In the genomic region with DNA sequence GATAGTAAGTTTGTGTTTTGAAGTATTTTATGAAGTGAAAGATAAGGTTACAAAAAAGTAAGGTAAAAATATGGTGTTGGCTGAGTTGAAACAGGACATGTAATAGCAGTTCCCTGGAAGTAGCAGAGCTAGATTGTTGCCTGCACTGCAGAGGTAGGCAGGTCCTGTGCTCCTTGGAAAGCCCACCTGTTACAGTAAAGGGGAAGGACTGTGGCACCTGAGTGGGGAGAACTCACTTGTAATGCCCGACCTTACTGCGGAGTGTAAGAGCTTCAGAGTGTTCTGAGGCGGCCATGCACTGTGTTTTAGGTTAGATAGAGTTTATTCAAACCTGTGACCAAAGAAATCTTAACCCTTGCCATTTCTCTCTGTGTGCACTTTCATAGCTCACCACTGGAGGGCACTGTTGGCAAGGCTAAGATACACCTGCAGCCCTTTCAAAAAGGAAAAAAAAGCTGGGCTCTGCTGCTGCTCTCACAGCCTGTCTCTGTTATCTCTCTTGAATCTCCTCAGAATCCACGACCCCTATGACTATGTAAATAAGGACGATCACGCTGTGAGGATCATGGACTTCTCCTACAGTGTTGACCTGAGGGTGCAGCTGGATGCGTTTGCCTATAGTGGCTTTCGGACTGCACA, we compare ENCODE assay signal across 9 mouse cellular contexts. TPM values are rescaled to one million over a fixed set of nuclear protein-coding genes. Genes with fewer than 3 reads are reported as not detected.
DNase-seq lines count a peak whose midpoint lies in the region; ATAC-seq and TF ChIP-seq lines count a peak whose summit lies in the region.
"Had no signal": no experiment of that assay in that cellular context is flagged by ENCODE, and none has a peak within 500 bp of the region (broad histone marks: within the 10 kb centered on the region; RNA-seq: fewer than 3 reads in every experiment).

No protein-coding gene starts in this region.

- peak; percentile 32; the same call in 1 of the 2 replicates for ATAC-seq in kidney, embryonic 14.5 days (ENCODE audit: low FRiP score, low TSS enrichment)

- H3K36me3 ChIP-seq in kidney, embryonic 14.5 days (ENCODE audit: control insufficient read depth, insufficient read depth, low read length), result peaks cover 87% of the 10 kb centered on the region
- no peaks in the 10 kb centered on the region for H3K36me3 ChIP-seq in liver, adult 2 months (ENCODE audit: control insufficient read depth, insufficient read depth, low read length)
- no peaks in the 10 kb centered on the region for H3K36me3 ChIP-seq in splenic B cell, adult 2 months (ENCODE audit: control insufficient read depth, insufficient read depth, low read length, poor library complexity, severe bottlenecking)

- DNase-seq in A20 (ENCODE audit: low read depth, low spot score), result peak; percentile 57
- DNase-seq in adipocyte (ENCODE audit: low spot score), result peak; percentile 86
- DNase-seq in embryo, embryonic 10 days (ENCODE audit: low spot score), result peak; percentile 76
- DNase-seq in gastrocnemius, postnatal 36 days, result peak; percentile 43 to 55
- DNase-seq in liver, adult 2 months (ENCODE audit: extremely low read depth, low read depth, low spot score), result peak; percentile 28
- peak; percentile 91 for DNase-seq in naive thymus-derived CD4-positive, alpha-beta T cell, adult 2 months (ENCODE audit: low read depth)
- peak; percentile 90 for DNase-seq in splenic B cell, adult 2 months (ENCODE audit: low read depth, low spot score)

- peak; percentile 62; the same call in 1 of the 2 replicates for TF ChIP-seq CTCF in liver, adult 2 months (IDR thresholded peaks at IDR 0.05; ENCODE audit: low read depth, low read length)

- no peaks in the 10 kb centered on the region for H3K79me2 ChIP-seq in liver, adult 2 months (ENCODE audit: control insufficient read depth, insufficient read depth, low read length)

- no peaks in the 10 kb centered on the region for H3K4me1 ChIP-seq in kidney, embryonic 14.5 days (ENCODE audit: control insufficient read depth, insufficient read depth, low read length)
- no peaks in the 10 kb centered on the region for H3K4me1 ChIP-seq in liver, adult 2 months (ENCODE audit: control insufficient read depth, insufficient read depth, low read length)
- H3K4me1 ChIP-seq: embryonic facial prominence, embryonic 13.5 days had no signal

- H3K4me3 ChIP-seq in kidney, embryonic 14.5 days (ENCODE audit: low read length), result no peak overlapping the region
- H3K4me3 ChIP-seq in liver, adult 2 months (ENCODE audit: insufficient read depth, low read depth, low read length), result no peak overlapping the region
- H3K4me3 ChIP-seq: embryonic facial prominence, embryonic 13.5 days had no signal

- WGBS in kidney, embryonic 14.5 days, result 43% methylated on average over 8 of the region's 8 CpGs
- 36% methylated on average over 8 of the region's 8 CpGs for WGBS in liver, adult 2 months

- intact Hi-C loops in gastrocnemius, postnatal 36 days (cut with DNase I), result loop anchor here (2.0 kb wide), 2 partner anchors 57 to 93 kb away; no protein-coding TSS in a partner anchor

- H3K9me3 ChIP-seq in kidney, embryonic 14.5 days (ENCODE audit: control insufficient read depth, low read length), result no peaks in the 10 kb centered on the region
- H3K9me3 ChIP-seq: embryonic facial prominence, embryonic 13.5 days had no signal

- no peak for TF ChIP-seq POLR2A in liver, adult 2 months (IDR thresholded peaks at IDR 0.05; ENCODE audit: extremely low read depth, insufficient read depth, low read length)

- H3K27ac ChIP-seq in kidney, embryonic 14.5 days (ENCODE audit: low read depth, low read length), result no peak overlapping the region
- H3K27ac ChIP-seq in liver, adult 2 months (replicated peaks; ENCODE audit: insufficient read depth, low read depth, low read length), result no peak overlapping the region
- H3K27ac ChIP-seq: embryonic facial prominence, embryonic 13.5 days had no signal

- no peak overlapping the region for H3K4me2 ChIP-seq in kidney, embryonic 14.5 days (replicated peaks; ENCODE audit: low read depth, low read length)
- H3K4me2 ChIP-seq: embryonic facial prominence, embryonic 13.5 days had no signal

- no peak overlapping the region for H3K9ac ChIP-seq in kidney, embryonic 14.5 days (ENCODE audit: low read depth, low read length)
- no peak overlapping the region for H3K9ac ChIP-seq in liver, adult 2 months (ENCODE audit: low read depth, low read length)
- H3K9ac ChIP-seq: embryonic facial prominence, embryonic 13.5 days had no signal

- H3K27me3 ChIP-seq in kidney, embryonic 14.5 days (ENCODE audit: control insufficient read depth, insufficient read depth, low read length), result no peaks in the 10 kb centered on the region
- no peaks in the 10 kb centered on the region for H3K27me3 ChIP-seq in liver, adult 2 months (ENCODE audit: control insufficient read depth, insufficient read depth, low read length)
- no peaks in the 10 kb centered on the region for H3K27me3 ChIP-seq in splenic B cell, adult 2 months (ENCODE audit: control insufficient read depth, insufficient read depth, low read length, poor library complexity, severe bottlenecking)
- H3K27me3 ChIP-seq: embryonic facial prominence, embryonic 13.5 days had no signal

RNA-seq across cellular contexts. Expression of gene Pak6, which starts 25.1 kb away (rescaled TPM):
- under 1 TPM; 0.20 to 0.31 TPM for total RNA-seq in gastrocnemius, postnatal 36 days (2021)
- 0.54 and 0.90 TPM in 2 replicates for polyA plus RNA-seq in kidney, embryonic 14.5 days (2014; fragmentation: Nextera tagmentation; extraction: Ambion mirVana)
- 0.07 TPM in 1 of 2 replicates, not detected in the other for total RNA-seq in liver, adult 2 months (2014; rRNA removed)
- 0.23 and 0.25 TPM in 2 replicates for polyA plus RNA-seq in liver, adult 2 months (2012; rRNA removed)

RNA-seq across cellular contexts. Expression of gene Bub1b, which starts 40.0 kb away (rescaled TPM):
- 1 to 10 TPM; 1.0 to 1.4 TPM for total RNA-seq in gastrocnemius, postnatal 36 days (2021)
- polyA plus RNA-seq in kidney, embryonic 14.5 days (2014; fragmentation: Nextera tagmentation; extraction: Ambion mirVana), result 63.7 and 107 TPM in 2 replicates
- 0.65 and 2.3 TPM in 2 replicates for total RNA-seq in liver, adult 2 months (2014; rRNA removed)
- 0.20 and 0.21 TPM in 2 replicates for polyA plus RNA-seq in liver, adult 2 months (2012; rRNA removed)

Comparison
In these comparisons a context has a peak if more than half of its experiments do, and no peak if none do; other contexts are left out.
1. DNase-seq: peak in every context shown above with its lines; median percentile 91 in naive thymus-derived CD4-positive, alpha-beta T cell, adult 2 months; 90 in splenic B cell, adult 2 months; 86 in adipocyte; 76 in embryo, embryonic 10 days; 57 in A20; 49 in gastrocnemius, postnatal 36 days; 28 in liver, adult 2 months.